Mouse (Mus musculus): ENCODE results near the gene Fbxo10. TPM values are rescaled to one million over a fixed set of nuclear protein-coding genes. Genes with fewer than 3 reads are reported as not detected.
"Not testable (repeated sequence)": the region's sequence is repeated elsewhere in the genome, so short reads cannot be mapped to it uniquely, and the experiment has no call there.

Gene Fbxo10
- polyA plus RNA-seq, 1 experiment from 2014 or later = 3.6 TPM

GRCm38 (mm10) chr4:44994776-44995175, 89.6 kb downstream of the Fbxo10 start:
- no peaks in the 10 kb centered on the region for H3K27me3 ChIP-seq (ENCODE audit: control insufficient read depth, insufficient read depth, low read depth, low read length)
- H3K4me2 ChIP-seq (ENCODE audit: low read depth, low read length) = no peak overlapping the region
- no peak for ATAC-seq (ENCODE audit: low read depth)
- H3K9ac ChIP-seq (ENCODE audit: low read depth, low read length) = no peak overlapping the region
- peaks cover 17% of the 10 kb centered on the region for H3K36me3 ChIP-seq (ENCODE audit: control insufficient read depth, insufficient read depth)
- H3K4me3 ChIP-seq (ENCODE audit: low read depth, low read length) = no peak overlapping the region
- H3K27ac ChIP-seq (ENCODE audit: low read length) = peak overlapping the region; percentile 80; the same call in 1 of the 2 replicates
- no peaks in the 10 kb centered on the region for H3K9me3 ChIP-seq (replicated peaks; ENCODE audit: control insufficient read depth, low read length)
- peaks cover 22% of the 10 kb centered on the region for H3K4me1 ChIP-seq (ENCODE audit: control insufficient read depth, low read depth, low read length)
- WGBS (ENCODE audit: insufficient replicate concordance) = 86% methylated on average over 18 of the region's 18 CpGs

GRCm38 (mm10) chr4:44993847-44994246, 90.6 kb downstream of the Fbxo10 start:
- H3K36me3 ChIP-seq (ENCODE audit: control insufficient read depth, insufficient read depth) = peaks cover 19% of the 10 kb centered on the region
- H3K4me2 ChIP-seq (ENCODE audit: low read depth, low read length) = peak overlapping the region; percentile 53
- no peaks in the 10 kb centered on the region for H3K9me3 ChIP-seq (replicated peaks; ENCODE audit: control insufficient read depth, low read length)
- H3K27ac ChIP-seq (ENCODE audit: low read length) = peak overlapping the region; percentile 80
- H3K9ac ChIP-seq (ENCODE audit: low read depth, low read length) = peak overlapping the region; percentile 48; the same call in 1 of the 2 replicates
- whole genome bisulfite sequencing (ENCODE audit: insufficient replicate concordance) = 36% methylated on average over 9 of the region's 9 CpGs
- peak overlapping the region; percentile 14; the same call in 1 of the 2 replicates for H3K4me3 ChIP-seq (ENCODE audit: low read depth, low read length)
- peak; percentile 96 for ATAC-seq (ENCODE audit: low read depth)
- no peaks in the 10 kb centered on the region for H3K27me3 ChIP-seq (ENCODE audit: control insufficient read depth, insufficient read depth, low read depth, low read length)
- peaks cover 22% of the 10 kb centered on the region for H3K4me1 ChIP-seq (ENCODE audit: control insufficient read depth, low read depth, low read length)

GRCm38 (mm10) chr4:44993179-44993578, 91.2 kb downstream of the Fbxo10 start:
- peaks cover 19% of the 10 kb centered on the region for H3K36me3 ChIP-seq (ENCODE audit: control insufficient read depth, insufficient read depth)

GRCm38 (mm10) chr4:44992330-44992729, 92.1 kb downstream of the Fbxo10 start:
- not testable (repeated sequence) for H3K4me3 ChIP-seq (ENCODE audit: low read depth, low read length); H3K27ac ChIP-seq (ENCODE audit: low read length); H3K9ac ChIP-seq (ENCODE audit: low read depth, low read length); H3K9me3 ChIP-seq (replicated peaks; ENCODE audit: control insufficient read depth, low read length); H3K27me3 ChIP-seq (ENCODE audit: control insufficient read depth, insufficient read depth, low read depth, low read length); ATAC-seq (ENCODE audit: low read depth); H3K4me2 ChIP-seq (ENCODE audit: low read depth, low read length)
- Histone ChIP-seq H3K4me1 (ENCODE audit: control insufficient read depth, low read depth, low read length) (peaks cover 22% of the 10 kb centered on the region), H3K36me3 (ENCODE audit: control insufficient read depth, insufficient read depth) (peaks cover 19% of the 10 kb centered on the region)
- WGBS (ENCODE audit: insufficient replicate concordance) = 85% methylated on average over 11 of the region's 11 CpGs

More at GRCm38 (mm10) chr4:44993179-44993578, 91.2 kb downstream of the Fbxo10 start:
- ATAC-seq (ENCODE audit: low read depth); H3K4me2 ChIP-seq (ENCODE audit: low read depth, low read length); H3K4me3 ChIP-seq (ENCODE audit: low read depth, low read length); H3K27ac ChIP-seq (ENCODE audit: low read length); H3K27me3 ChIP-seq (ENCODE audit: control insufficient read depth, insufficient read depth, low read depth, low read length); H3K9me3 ChIP-seq (replicated peaks; ENCODE audit: control insufficient read depth, low read length); H3K9ac ChIP-seq (ENCODE audit: low read depth, low read length): not testable (repeated sequence)
- 80% methylated on average over 14 of the region's 14 CpGs for WGBS (ENCODE audit: insufficient replicate concordance)
- H3K4me1 ChIP-seq (ENCODE audit: control insufficient read depth, low read depth, low read length) = peaks cover 22% of the 10 kb centered on the region

GRCm38 (mm10) chr4:44990560-44990959, 93.8 kb downstream of the Fbxo10 start:
- no peak for ATAC-seq (ENCODE audit: low read depth)
- 81% methylated on average over 5 of the region's 5 CpGs for WGBS (ENCODE audit: insufficient replicate concordance)
- Histone ChIP-seq H3K27ac (ENCODE audit: low read length) (no peak overlapping the region), H3K4me3 (ENCODE audit: low read depth, low read length) (no peak overlapping the region), H3K4me1 (ENCODE audit: control insufficient read depth, low read depth, low read length) (peaks cover 22% of the 10 kb centered on the region), H3K4me2 (ENCODE audit: low read depth, low read length) (no peak overlapping the region), H3K9ac (ENCODE audit: low read depth, low read length) (no peak overlapping the region), H3K27me3 (ENCODE audit: control insufficient read depth, insufficient read depth, low read depth, low read length) (no peaks in the 10 kb centered on the region), H3K9me3 (replicated peaks; ENCODE audit: control insufficient read depth, low read length) (no peaks in the 10 kb centered on the region), H3K36me3 (ENCODE audit: control insufficient read depth, insufficient read depth) (peaks cover 22% of the 10 kb centered on the region)

Other genes with a start within 250 kb of the Fbxo10 start
- 165 and 179 TPM in 2 replicates for gene Grhpr, start 103.2 kb downstream of the Fbxo10 start, polyA plus RNA-seq (2015; fragmentation: Nextera tagmentation; extraction: Ambion mirVana)
- gene Zbtb5, start 72.2 kb downstream of the Fbxo10 start, polyA plus RNA-seq (2015; fragmentation: Nextera tagmentation; extraction: Ambion mirVana) = 5.5 TPM in 2 replicates
- 11.4 and 13.1 TPM in 2 replicates for gene Polr1e, start 66.0 kb downstream of the Fbxo10 start, polyA plus RNA-seq (2015; fragmentation: Nextera tagmentation; extraction: Ambion mirVana)
- 104 and 114 TPM in 2 replicates for gene Tomm5, start 23.5 kb upstream of the Fbxo10 start, polyA plus RNA-seq (2015; fragmentation: Nextera tagmentation; extraction: Ambion mirVana)
- gene Frmpd1, start 100.3 kb upstream of the Fbxo10 start, polyA plus RNA-seq (2015; fragmentation: Nextera tagmentation; extraction: Ambion mirVana) = 0.34 and 0.35 TPM in 2 replicates
- gene Trmt10b, start 212.5 kb upstream of the Fbxo10 start, polyA plus RNA-seq (2015; fragmentation: Nextera tagmentation; extraction: Ambion mirVana) = 4.1 and 4.5 TPM in 2 replicates